Mouse (Mus musculus) myocyte (in vitro differentiated cells): ENCODE measurements around the gene Gm10392. TPM values are rescaled to one million over a fixed set of nuclear protein-coding genes. Genes with fewer than 3 reads are reported as not detected.
"Not testable (repeated sequence)": the region's sequence is repeated elsewhere in the genome, so short reads cannot be mapped to it uniquely, and the experiment has no call there.

Source experiments
- H3K27me3 ChIP-seq: one replicate; pipeline ENCODE4 v1.6.1; 2011; ENCODE audit not compliant: control insufficient read depth, insufficient read depth, insufficient read length
- H3K36me3 ChIP-seq: one replicate; pipeline ENCODE4 v1.6.1; 2011; ENCODE audit not compliant: control insufficient read depth, insufficient read depth
- H3K4me2 ChIP-seq: one replicate; pipeline ENCODE4 v1.6.1; 2011; ENCODE audit warnings: low read depth, control low read depth
- H3K4me3 ChIP-seq: one replicate; pipeline ENCODE4 v1.5.1; 2011; ENCODE audit warnings: mild to moderate bottlenecking, control low read depth, moderate library complexity
- H3K79me2 ChIP-seq: one replicate; pipeline ENCODE4 v1.6.1; 2011; ENCODE audit not compliant: control insufficient read depth, insufficient read depth
- H3ac ChIP-seq: one replicate; pipeline ENCODE4 v1.6.1; 2011; ENCODE audit not compliant: control insufficient read depth, insufficient read length
- CEBPB ChIP-seq: IDR thresholded peaks from 2 replicates; pipeline ENCODE4 v1.6.1; 2011; ENCODE audit warnings: mild to moderate bottlenecking, moderate library complexity; ENCODE audit not compliant: poor library complexity, insufficient read depth, severe bottlenecking
- E2F4 ChIP-seq: IDR thresholded peaks from one replicate; pipeline ENCODE4 v1.6.1; 2011; ENCODE audit warnings: mild to moderate bottlenecking, control low read depth, moderate library complexity; ENCODE audit not compliant: insufficient read depth
- MAX ChIP-seq: IDR thresholded peaks from one replicate; pipeline ENCODE4 v1.6.1; 2011; ENCODE audit warnings: low read depth, mild to moderate bottlenecking, control low read depth
- MYOD1 ChIP-seq, 3 experiments: IDR thresholded peaks; one replicate each; pipeline ENCODE4 v1.6.1; 2011; ENCODE audit warnings: control low read depth in 2 of 3, low read depth in 2 of 3, mild to moderate bottlenecking in 2 of 3, moderate library complexity in 1 of 3; ENCODE audit not compliant: insufficient read length in 2 of 3, control insufficient read depth in 1 of 3
- MYOG ChIP-seq, 3 experiments: IDR thresholded peaks; one replicate each; pipeline ENCODE4 v1.6.1; 2011; ENCODE audit warnings: control low read depth in 2 of 3, low read depth in 2 of 3, mild to moderate bottlenecking in 2 of 3; ENCODE audit not compliant: insufficient read length in 2 of 3, control insufficient read depth in 1 of 3, insufficient read depth in 1 of 3
- POLR2A ChIP-seq: IDR thresholded peaks from one replicate; pipeline ENCODE4 v1.6.1; 2011; ENCODE audit warnings: low read depth, mild to moderate bottlenecking, control low read depth, moderate library complexity; ENCODE audit not compliant: insufficient read length
- POLR2AphosphoS2 ChIP-seq: IDR thresholded peaks from one replicate; pipeline ENCODE4 v1.6.1; 2011; ENCODE audit warnings: low read depth, control low read depth; ENCODE audit not compliant: insufficient read length
- REST ChIP-seq: IDR thresholded peaks from one replicate; pipeline ENCODE4 v1.6.1; 2011; ENCODE audit warnings: mild to moderate bottlenecking, control low read depth, moderate library complexity; ENCODE audit not compliant: insufficient read depth, insufficient read length
- SRF ChIP-seq: IDR thresholded peaks from one replicate; pipeline ENCODE4 v1.6.1; 2011; ENCODE audit warnings: low read depth; ENCODE audit not compliant: control insufficient read depth, insufficient read length
- TCF12 ChIP-seq: IDR thresholded peaks from one replicate; pipeline ENCODE4 v1.6.1; 2011; ENCODE audit warnings: mild to moderate bottlenecking, control low read depth; ENCODE audit not compliant: poor library complexity, insufficient read depth, severe bottlenecking
- TCF3 ChIP-seq: IDR thresholded peaks from one replicate; pipeline ENCODE4 v1.6.1; 2011; ENCODE audit warnings: low read depth, control low read depth; ENCODE audit not compliant: insufficient read length
- USF1 ChIP-seq: IDR thresholded peaks from one replicate; pipeline ENCODE4 v1.6.1; 2011; ENCODE audit warnings: low read depth, mild to moderate bottlenecking, control low read depth, moderate library complexity
- polyA plus RNA-seq: library from polyadenylated mRNA; unstranded; fragments of >200 nt; fragmentation: generic; extraction: Trizol; gene quantifications from one replicate; pipeline ENCODE4 v1.2.1, GENCODE M21; 2012; ENCODE audit warnings: missing spikeins

Gene Gm10392
- polyA plus RNA-seq = not detected

GRCm38 (mm10) chr11:77519043-77519442, at the start of gene Gm10392:
Gene Gm10392, minus strand, starts transcription at chr11:77519198.
- Histone ChIP-seq H3K4me2 (no peak within 1 kb of the TSS), H3K27me3 (no peaks in the 10 kb centered on the region), H3ac (no peak within 1 kb of the TSS), H3K79me2 (no peaks in the 10 kb centered on the region), H3K4me3 (no peak within 1 kb of the TSS), H3K36me3 (no peaks in the 10 kb centered on the region)
- TF ChIP-seq CEBPB (no peak), MYOG (IDR thresholded peaks at IDR 0.05; ENCODE audit: control insufficient read depth in 1 of 3, insufficient read depth in 1 of 3, insufficient read length in 2 of 3, low read depth in 2 of 3) (no peak), E2F4 (no peak), USF1 (no peak), POLR2A (no peak)

GRCm38 (mm10) chr11:77545261-77545660, 26.3 kb upstream of the Gm10392 start:
- H3K4me2 ChIP-seq = no peak overlapping the region
- TF ChIP-seq TCF12 (no peak), USF1 (no peak), REST (no peak), SRF (no peak), POLR2AphosphoS2 (no peak), TCF3 (no peak), E2F4 (no peak), MAX (no peak), MYOG (IDR thresholded peaks at IDR 0.05; ENCODE audit: control insufficient read depth in 1 of 3, insufficient read depth in 1 of 3, insufficient read length in 2 of 3, low read depth in 2 of 3) (no peak), CEBPB (no peak), MYOD1 (IDR thresholded peaks at IDR 0.05; ENCODE audit: control insufficient read depth in 1 of 3, insufficient read length in 2 of 3, low read depth in 2 of 3) (no peak), POLR2A (no peak)
- no peaks in the 10 kb centered on the region for H3K79me2 ChIP-seq
- peaks cover 77% of the 10 kb centered on the region for H3K36me3 ChIP-seq
- no peak overlapping the region for H3K4me3 ChIP-seq
- no peak overlapping the region for H3ac ChIP-seq
- H3K27me3 ChIP-seq = no peaks in the 10 kb centered on the region

GRCm38 (mm10) chr11:77532202-77532846, 13.3 kb upstream of the Gm10392 start:
- no peaks in the 10 kb centered on the region for H3K27me3 ChIP-seq
- no peaks in the 10 kb centered on the region for H3K79me2 ChIP-seq
- TF ChIP-seq TCF3 (no peak), MAX (no peak), MYOG (IDR thresholded peaks at IDR 0.05; ENCODE audit: control insufficient read depth in 1 of 3, insufficient read depth in 1 of 3, insufficient read length in 2 of 3, low read depth in 2 of 3) (no peak), USF1 (no peak), SRF (no peak), CEBPB (no peak), REST (no peak), MYOD1 (IDR thresholded peaks at IDR 0.05; ENCODE audit: control insufficient read depth in 1 of 3, insufficient read length in 2 of 3, low read depth in 2 of 3) (no peak), E2F4 (no peak), TCF12 (no peak), POLR2AphosphoS2 (no peak), POLR2A (no peak)
- H3ac ChIP-seq = no peak overlapping the region
- H3K36me3 ChIP-seq = peaks cover 18% of the 10 kb centered on the region
- H3K4me2 ChIP-seq = no peak overlapping the region
- no peak overlapping the region for H3K4me3 ChIP-seq

DNA sequence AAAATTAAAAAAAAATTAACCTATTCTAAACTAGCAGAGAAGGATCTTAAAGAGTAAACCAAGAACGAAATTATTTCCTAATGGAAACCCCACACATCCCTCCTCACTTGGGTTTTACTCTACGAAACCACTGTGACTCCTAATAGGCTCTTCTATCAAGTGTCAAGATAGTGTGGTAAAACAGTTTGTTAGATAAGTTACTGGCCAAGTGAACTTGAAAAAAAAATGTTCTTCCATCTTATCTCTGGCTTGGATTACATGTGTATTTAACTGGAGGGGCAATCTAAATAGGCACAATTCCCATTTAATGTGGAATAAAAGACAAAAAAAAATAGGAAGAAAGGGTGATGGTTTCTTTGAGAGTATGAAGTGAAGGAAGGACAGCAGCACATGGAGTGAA, 11.9 kb upstream of the Gm10392 start:
- no peaks in the 10 kb centered on the region for H3K79me2 ChIP-seq
- no peaks in the 10 kb centered on the region for H3K27me3 ChIP-seq
- peaks cover 6% of the 10 kb centered on the region for H3K36me3 ChIP-seq
- TF ChIP-seq POLR2A (no peak), CEBPB (no peak), MYOD1 (IDR thresholded peaks at IDR 0.05; ENCODE audit: control insufficient read depth in 1 of 3, insufficient read length in 2 of 3, low read depth in 2 of 3) (no peak), TCF12 (no peak), TCF3 (no peak), USF1 (no peak), REST (no peak), E2F4 (no peak), POLR2AphosphoS2 (no peak), SRF (no peak), MAX (no peak), MYOG (IDR thresholded peaks at IDR 0.05; ENCODE audit: control insufficient read depth in 1 of 3, insufficient read depth in 1 of 3, insufficient read length in 2 of 3, low read depth in 2 of 3) (no peak)
- H3K4me2 ChIP-seq = no peak overlapping the region
- no peak overlapping the region for H3ac ChIP-seq
- no peak overlapping the region for H3K4me3 ChIP-seq

DNA sequence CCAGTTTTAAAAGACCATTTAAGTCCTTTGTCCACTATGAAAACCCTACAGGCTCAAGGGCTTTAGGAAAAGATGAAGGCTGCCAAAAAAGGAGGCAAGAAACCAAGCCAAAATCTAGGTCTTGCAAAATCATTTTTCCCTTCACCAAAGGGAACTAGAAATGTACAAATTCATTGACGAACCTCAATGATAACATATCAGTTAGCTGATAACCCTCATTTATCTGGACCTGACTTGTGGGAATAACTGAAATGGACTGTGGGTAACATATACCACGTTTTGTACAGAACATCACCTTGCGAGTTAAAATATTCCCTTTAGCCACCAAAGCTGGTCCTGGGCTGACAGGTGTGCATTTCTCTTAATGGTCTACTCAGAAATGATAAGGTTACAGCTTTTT, 10.6 kb upstream of the Gm10392 start:
- H3K36me3 ChIP-seq = no peaks in the 10 kb centered on the region
- no peak overlapping the region for H3ac ChIP-seq
- no peak for TF ChIP-seq E2F4
- TF ChIP-seq MYOG (IDR thresholded peaks at IDR 0.05; ENCODE audit: control insufficient read depth in 1 of 3, insufficient read depth in 1 of 3, insufficient read length in 2 of 3, low read depth in 2 of 3) = no peak
- TF ChIP-seq TCF12 = no peak
- no peak for TF ChIP-seq MAX
- TF ChIP-seq REST = no peak
- TF ChIP-seq CEBPB = no peak
- no peak for TF ChIP-seq USF1
- no peak for TF ChIP-seq TCF3
- TF ChIP-seq SRF = no peak
- no peak for TF ChIP-seq MYOD1 (IDR thresholded peaks at IDR 0.05; ENCODE audit: control insufficient read depth in 1 of 3, insufficient read length in 2 of 3, low read depth in 2 of 3)
- no peak for TF ChIP-seq POLR2AphosphoS2
- TF ChIP-seq POLR2A = no peak
- H3K27me3 ChIP-seq = no peaks in the 10 kb centered on the region
- H3K4me3 ChIP-seq = no peak overlapping the region
- no peak overlapping the region for H3K4me2 ChIP-seq
- no peaks in the 10 kb centered on the region for H3K79me2 ChIP-seq

GRCm38 (mm10) chr11:77528420-77528819, 9.4 kb upstream of the Gm10392 start:
- H3K36me3 ChIP-seq, H3K79me2 ChIP-seq, H3K4me3 ChIP-seq, H3ac ChIP-seq, H3K27me3 ChIP-seq, H3K4me2 ChIP-seq: not testable (repeated sequence)
